Mouse (Mus musculus) spleen, postnatal 4 days (tissue): ENCODE data around the gene Tex16.

Experiments used
- DNase-seq, 2 experiments: peaks; one replicate each; pipeline ENCODE4 v3.0.0; 2022; ENCODE audit warnings: low spot score in 2 of 2

The Tex16 gene

GRCm38 (mm10) chrX:112010707-112011106, at the start of gene Tex16:
Gene Tex16, plus strand, starts transcription at chrX:112011007.
- no peak for DNase-seq

GRCm38 (mm10) chrX:111999661-112000060, 11.1 kb upstream of the Tex16 start:
- DNase-seq, result no peak
